Mouse (Mus musculus): ENCODE results near the gene Wnt5b.
A peak's percentile ranks its signal among the peaks of the same experiment; 100 is the strongest.

Gene Wnt5b

DNA sequence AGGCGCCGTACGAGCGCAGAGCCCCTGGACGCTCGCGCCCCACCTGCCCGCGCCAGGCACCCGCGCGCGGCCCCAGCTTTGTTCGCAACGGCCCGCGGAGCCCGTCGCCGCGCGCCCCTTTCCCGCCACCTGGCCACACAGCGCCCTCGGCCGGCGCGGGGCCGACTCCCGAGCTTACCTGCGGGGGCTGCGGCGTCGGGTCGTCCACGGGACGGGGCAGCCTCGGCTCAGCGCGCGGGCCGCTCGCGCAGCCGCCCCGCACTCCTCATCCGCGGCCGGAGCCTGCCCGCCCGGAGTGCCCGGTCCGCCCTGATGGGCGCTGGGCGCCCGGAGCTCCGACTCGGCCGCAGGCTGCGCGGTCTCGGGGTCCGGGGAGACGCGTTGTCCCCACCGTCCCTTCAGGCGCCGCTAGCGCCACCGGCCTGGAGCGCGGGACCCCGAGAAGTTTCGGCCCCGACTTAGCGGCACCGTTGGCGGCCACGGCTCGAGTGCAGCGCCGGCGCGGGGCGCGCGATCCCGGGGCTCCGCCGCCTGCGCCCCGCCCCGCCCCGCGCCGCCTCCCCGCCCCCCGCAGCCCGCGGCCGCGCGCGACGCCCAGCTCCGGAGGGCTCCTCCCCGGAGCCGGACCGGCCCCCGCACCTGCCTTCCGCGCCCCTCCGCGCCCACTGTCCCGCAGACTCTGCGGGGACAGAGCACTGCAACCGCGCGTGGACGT is at the start of gene Wnt5b:
Gene Wnt5b (minus strand): TSS at position 545 of the 715 bp plus-strand sequence.
- DNase-seq: peak; percentile 29 to 42

DNA sequence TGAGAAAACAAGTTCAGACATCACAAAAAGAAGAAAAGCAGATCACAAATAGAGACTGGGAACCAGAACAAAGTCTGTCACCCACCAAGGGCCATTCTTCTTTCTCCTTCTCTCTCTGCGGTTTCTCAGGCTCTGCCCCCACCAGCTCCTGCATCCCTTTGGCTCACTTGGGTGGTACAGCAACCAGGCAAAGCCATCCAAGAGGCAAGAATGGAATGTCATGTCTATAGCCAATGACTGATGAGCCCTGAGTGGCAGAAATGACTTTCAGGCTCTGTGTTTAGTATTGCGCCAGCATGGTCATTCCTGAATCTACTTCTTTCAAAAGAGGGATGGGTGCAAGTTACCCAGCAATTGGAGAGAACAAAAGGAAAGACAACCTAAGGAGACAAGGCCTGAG is 46.7 kb upstream of the Wnt5b start:
- DNase-seq: no peak

DNA sequence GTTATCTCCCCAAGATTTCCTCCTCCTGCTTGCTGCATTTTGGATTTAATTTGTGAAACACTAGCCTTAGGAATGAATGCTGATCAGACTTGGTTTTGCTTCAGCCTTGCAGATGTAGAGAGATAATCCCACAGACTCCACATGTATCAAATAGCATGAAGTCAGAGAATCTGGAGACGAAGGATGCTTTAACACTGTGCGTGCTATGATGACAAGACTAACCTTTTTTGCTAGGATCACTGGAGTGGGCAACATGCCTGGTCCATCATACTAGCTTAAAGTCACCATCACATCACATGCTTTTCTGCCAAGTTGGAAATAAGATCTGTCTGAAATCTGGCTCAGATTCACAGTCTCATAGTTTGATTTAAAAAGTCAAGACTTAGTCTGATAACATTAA is 43.8 kb upstream of the Wnt5b start:
- DNase-seq: no peak

DNA sequence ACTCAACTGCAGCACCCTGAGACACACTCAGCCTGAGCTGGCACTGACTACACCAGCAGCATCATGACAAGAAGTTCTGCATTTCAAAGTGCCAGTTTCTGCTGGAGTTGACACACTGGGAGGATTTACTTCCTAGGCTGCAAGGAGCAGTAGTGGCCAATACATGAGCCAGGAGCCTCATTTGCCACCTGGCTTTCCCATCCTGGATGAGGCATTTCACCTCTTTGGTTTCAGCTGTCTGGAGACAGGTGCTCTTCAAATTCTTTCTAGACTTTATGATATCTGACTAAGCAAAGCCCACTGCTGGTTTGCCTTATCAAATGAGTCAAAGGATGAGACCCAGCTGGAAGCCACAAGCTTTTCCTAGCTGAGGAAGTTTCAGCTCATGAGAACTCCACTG is 43.3 kb upstream of the Wnt5b start:
- DNase-seq: no peak

DNA sequence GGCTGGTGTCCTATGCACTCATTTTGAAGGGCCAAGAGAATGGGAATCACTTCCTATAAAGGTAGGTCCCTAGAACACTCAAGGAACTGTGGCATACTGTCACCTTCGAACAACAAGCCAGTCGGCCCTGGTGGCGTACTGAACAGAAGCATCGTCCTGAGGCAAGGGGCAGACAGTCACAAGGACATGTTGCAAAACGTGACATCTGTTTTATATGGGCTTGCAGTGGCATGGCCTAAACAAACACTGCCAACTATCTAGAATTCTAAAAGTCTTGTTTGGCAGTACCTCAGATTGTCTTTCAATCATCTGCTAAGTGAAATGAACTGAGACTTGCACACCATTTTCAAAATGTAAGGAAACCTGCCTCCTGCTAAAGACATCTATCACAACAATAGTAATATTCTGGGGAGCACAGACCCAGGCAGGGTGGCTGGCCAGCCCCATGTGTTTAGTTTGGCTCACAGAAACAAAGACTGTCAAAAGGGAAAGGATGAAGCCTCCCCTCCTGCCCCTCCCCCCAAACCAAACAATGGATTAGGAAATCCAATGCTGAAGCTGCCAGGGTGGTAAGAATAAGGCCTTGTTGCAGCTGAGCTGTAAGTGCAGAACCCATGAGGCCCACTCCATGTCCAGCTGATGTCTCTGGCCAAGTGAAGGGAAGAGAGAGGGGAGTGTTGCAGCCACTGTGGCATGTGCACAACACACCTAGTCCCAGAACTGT is 41.7 kb upstream of the Wnt5b start:
- DNase-seq: no peak

DNA sequence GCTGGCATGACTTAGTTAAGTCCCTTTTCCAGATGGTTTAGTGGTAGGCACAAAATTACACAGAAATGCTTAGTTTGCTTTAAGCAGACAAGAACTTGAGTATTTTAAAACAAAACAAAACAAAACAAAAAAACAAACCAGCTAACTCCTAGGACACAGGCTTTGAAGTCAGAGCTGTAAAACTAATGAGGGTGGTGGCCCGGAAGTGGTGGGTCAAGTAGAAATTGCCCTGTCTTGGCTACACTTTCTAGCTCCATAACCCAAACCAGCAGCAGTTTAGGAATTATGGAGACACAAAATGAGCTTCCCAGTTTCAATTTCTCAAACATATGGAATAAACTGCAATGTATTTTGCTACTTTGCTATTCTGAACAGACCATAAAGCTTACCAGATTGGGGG is 39.9 kb upstream of the Wnt5b start:
- DNase-seq: no peak

DNA sequence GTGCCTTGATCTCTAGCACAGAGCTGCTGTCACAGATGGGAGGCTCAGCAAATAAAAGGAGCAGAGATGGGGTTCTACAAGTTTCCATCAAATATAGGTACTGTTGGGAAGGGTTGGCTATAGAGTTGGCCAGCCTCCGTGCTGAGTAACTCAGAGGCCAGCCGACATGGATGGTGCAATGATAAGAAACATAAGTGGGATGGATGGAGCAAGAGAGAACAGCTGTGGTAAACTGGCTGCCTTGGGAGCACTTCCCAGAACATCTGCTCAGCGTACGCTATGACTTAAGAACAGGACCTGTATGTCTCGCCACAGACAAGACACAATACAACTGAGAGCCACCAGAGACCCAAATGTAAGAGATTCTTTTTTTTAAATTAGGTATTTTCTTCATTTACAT is 39.0 kb upstream of the Wnt5b start:
- DNase-seq: no peak

DNA sequence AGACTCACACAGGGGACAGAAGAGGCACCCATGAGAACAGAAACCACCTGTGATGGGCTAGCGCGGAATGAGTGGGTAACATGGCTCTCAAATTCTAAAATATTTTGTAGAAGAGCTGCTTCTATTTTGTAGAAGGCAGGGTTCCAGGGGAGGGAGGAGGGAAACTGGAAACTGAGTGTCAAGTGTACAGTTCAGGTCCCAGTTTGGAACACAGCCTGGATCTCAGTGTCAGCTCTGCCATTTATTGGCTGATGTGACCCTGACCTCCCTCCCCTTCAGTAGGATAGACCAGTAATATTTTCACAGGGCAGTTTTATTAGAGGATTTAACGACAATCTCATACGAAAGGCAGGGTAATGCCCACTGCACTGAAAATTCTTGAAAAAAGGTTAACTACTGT is 32.6 kb upstream of the Wnt5b start:
- DNase-seq: no peak

DNA sequence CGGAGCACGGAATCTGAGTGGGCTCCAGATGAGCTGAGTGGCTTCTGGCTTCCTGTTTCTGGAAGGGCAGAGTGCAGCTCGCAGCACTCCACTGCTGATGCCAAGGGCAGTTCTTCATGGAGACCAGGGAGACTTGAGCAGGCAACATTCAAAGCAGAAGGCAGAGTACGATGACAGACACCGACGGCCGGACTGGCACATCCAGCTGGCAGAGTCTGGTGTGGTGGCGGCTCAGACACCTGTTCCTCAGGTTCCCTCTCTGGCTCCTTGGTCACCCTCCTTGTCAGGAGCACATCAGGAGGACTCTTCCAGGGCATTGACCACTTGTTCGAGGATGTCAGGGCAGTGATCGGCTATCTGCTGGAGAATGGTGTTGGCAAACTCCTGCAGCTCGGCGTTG is 31.2 kb upstream of the Wnt5b start:
- DNase-seq: no peak

DNA sequence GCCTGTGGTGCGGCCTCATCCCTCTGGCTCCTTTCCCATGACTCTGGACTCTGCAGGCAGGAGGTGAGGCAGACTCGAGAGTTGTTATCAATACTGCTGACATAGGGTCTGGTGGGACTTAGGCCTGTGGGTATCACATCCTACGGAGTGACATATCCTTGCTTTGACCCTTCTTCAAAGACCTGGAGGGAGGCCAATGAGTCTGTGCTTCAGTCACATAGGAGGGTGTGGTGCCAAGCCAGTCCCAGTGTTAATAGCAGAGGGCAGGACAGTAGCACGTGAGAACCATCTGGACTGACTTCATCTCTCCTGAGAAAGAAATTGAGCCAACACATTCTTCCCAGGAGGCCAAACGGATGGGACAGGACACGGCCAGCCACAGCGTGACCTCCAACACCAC is 28.1 kb upstream of the Wnt5b start:
- peak; percentile 81 to 82 for DNase-seq

DNA sequence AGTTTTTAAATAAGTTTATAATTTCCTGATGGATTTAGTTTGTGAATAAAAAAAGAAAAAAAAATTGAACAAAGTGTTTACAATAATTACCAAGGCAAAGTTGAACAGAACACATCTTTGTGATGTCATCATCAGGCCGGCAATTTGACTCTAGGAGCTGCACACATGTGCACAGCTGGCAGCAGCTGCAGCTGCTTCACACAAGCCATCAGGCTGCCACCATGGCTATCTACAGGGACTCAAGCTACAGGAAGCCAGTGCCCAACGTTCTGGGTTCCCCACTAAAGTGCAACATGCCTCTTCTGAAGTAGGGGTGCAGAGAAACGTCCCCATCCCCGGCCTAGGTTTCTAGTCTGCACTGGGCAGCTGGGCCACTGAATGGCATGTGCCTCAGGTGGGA is 26.6 kb upstream of the Wnt5b start:
- DNase-seq: no peak

DNA sequence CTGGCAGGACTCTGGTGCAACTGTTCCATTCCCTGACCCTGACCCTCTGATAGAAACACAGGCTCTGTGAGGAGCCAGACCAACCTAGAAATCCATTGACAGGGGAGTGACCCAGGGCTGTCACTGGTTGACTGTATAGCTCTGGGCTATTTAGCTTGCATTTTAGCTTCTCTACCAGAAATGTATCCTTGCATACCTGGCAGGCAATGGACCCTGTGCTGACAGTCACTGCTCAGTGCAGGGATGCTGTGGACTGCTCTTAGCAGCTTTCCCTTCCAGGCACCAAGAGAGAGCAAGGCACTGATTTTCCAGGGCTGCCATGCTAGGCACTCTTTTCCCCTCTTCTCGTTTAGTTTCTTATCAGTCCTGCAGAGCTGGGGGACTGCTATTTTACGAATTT is 24.2 kb upstream of the Wnt5b start:
- no peak for DNase-seq

DNA sequence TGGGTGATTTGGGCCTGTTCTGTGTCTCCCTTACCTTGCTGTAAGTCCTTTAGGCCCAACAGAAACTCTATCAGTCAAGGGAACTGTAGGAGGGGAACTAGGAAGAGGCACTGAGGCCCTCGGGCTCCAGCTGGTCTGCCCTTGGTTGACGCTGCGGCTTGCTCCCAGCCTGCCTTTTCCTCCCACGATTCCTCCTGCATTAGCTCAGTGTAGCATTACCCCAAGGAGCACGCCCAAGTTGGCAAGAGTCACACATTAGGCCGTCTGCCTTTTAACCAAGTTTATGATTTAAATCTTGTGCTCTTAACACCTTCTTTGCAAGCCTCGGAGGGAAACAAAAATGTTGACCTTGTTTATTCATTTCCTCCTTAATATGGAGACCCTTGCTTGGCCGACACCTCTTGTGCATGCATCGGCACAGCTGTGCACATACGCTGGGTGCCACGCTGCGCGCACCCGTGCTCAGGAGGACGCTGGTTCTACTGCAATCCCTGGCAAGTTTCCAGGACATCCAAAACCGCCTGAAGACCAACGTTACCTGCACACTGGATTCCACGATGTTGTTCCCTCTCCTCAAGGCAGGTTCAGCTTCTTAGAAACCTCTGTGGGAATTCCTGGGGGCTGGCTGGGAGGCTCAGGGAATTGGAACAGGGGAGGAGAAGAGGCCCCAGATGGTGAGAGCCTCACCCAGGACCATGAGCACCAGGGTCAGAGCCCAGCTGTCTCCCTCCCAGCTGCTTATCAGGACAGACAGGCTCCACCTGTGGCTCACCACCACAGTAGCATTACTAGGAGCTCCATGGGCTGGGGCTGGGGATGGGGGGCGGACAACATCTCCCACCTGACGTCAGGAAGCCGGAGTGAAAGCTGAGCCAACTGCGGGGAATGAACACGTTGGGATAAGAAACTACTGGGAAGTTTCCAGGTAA is 21.6 kb upstream of the Wnt5b start:
- DNase-seq: peak in 1 of 2 experiments; percentile 36

DNA sequence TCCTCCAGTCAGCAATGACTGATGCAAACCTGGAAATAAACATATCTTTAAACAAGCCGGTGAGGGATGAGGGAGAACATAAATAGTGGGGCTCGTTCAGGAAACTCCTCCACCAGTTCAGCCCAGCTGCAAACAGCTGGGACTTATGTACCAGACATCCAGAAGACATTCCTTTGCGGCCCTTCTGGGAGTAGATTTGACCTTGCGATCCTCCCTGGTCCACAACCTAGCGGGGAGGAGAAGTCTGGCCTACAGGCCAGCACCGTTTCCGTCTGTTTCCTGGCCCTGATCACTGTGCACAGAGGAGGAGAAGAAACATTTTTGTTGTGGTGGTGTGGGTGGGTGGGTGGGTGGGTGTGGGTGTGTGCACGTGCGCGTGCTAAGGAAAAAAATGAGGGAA is 18.4 kb upstream of the Wnt5b start:
- DNase-seq: no peak

DNA sequence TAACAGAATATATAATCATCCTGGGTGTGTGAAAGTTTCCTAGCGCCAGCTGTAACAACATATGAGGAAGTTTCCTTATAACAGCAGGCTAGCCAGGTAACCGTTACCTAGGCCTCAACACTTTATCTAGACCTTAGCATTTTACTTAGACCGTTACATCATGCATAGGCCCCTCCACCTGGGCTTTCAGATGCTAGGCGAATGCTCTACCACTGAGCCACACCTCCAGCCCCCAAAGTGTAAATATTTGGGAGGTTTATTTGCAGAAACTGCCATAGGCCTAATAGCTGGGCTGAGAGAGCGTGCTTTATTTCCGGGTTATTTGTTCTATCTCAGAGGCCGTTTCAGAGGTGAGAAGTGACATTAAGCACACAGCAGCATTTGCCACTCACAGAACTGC is 14.7 kb upstream of the Wnt5b start:
- no peak for DNase-seq

DNA sequence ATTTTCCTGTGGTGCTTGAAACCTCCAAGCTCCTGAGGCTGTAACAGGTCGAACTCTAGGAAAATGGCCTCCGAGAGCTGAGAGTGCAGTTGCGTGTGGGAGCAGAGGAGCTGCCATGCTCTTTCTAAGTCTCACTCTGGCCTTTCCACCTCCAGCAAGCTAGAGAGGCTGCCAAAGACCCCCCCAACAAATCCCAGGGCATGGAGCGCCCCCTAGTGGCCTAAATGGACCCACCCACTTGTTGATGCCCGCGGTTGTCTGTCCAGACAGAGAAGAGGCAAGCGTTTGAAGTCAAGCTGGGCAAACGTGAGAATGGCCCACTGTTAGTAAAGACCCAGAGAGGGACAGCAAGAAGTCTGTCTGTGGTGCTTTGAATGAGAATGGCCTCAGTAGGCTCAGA is 10.3 kb upstream of the Wnt5b start:
- DNase-seq: no peak

DNA sequence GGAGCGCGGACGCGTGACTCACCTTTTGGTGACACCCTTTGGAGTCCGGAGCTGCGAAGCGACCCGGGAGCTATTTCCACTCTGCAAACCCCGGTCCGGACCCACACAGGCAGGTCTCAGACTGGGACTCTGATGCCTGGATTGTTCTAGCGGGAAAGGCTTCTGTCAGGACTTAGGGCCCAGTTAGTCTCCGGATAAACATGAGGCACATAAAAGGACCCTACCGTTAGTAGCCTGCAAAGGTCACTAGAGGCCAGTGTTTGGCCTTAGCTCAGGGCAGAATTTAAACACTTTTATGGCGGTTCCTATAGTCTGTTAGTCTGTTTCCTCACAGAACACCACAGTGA is 344 bp upstream of the Wnt5b start:
- DNase-seq: peak in 1 of 2 experiments; percentile 26

DNA sequence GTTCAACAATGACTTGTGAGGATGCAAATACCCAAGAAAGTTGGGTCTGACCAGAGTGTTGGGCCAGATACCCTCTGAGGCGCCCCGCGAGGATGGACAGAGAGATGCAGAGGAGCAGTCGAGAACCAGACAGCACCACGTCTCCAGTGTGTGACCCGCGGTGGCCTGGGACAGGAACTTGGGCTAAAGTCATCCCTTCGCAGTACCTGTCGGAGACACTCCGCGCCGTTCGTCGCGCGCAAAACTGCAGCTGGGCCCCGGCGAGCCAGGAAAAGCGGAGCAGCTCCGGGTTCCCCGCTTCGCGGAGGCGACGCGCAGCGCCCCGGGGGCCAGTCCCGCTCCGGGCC is 718 bp downstream of the Wnt5b start:
- peak in 1 of 2 experiments; percentile 20 for DNase-seq

DNA sequence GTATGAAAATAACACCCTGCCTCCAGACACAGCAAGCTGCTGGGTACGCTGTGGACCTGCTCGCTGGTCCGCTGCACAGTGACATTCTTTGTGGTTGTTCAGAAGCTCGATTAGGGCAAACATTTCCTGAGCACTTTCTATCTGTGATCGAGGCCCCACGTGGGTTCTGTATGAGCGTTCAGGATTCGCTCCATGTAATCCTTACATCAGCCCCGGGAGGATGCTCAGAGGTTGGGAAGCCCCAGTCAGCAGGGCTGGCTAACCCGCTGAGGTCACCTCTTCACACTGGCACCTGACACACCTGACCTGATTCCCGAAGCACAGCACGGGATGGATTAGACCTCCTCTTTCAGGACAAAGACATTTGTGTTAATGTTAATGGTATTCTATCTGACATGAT is 8.3 kb downstream of the Wnt5b start:
- DNase-seq: no peak

DNA sequence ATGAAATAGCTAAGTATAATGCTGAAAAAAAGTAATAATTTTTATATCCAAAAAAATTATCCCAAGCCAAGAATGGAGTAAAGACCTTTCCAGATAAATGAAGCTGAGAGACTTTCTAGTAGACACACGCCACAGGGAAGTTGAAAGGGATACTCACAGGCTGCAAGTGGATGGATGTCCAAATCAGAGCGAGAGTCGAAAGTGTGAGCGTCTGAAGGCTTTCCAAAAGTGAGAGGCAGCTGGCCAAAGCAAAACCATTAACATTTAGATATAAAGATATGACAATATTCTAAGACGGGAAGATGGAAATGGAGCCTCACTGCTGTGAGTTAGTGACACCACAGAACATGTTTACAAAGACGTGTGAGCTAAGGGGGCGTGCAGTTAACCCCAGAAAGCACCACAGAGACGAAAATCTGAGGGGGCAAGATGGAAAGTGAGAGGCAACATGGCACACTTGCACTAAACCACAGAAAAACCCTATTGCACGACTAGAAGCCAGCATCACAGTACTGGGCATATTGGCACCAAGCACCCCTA is 10.9 kb downstream of the Wnt5b start:
- no peak for DNase-seq

DNA sequence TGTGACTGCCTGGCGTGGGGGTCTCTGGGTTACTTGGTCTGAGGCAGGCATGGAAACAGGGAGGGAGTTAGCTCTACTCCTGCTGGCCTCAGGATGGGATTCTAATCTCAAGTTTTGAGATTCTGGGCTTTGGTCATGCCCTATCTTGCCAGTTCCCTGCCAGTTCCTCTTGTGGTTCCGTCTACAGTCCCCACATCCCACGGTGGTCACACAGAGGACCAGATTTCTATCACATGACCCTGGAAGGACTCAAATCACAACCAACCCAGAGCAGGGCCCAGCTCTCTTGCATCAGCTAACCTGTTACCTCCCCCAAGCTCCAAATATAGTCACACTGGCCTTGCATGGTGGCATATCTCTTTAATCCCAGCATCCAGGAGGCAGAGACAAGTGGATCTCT is 14.5 kb downstream of the Wnt5b start:
- no peak for DNase-seq

DNA sequence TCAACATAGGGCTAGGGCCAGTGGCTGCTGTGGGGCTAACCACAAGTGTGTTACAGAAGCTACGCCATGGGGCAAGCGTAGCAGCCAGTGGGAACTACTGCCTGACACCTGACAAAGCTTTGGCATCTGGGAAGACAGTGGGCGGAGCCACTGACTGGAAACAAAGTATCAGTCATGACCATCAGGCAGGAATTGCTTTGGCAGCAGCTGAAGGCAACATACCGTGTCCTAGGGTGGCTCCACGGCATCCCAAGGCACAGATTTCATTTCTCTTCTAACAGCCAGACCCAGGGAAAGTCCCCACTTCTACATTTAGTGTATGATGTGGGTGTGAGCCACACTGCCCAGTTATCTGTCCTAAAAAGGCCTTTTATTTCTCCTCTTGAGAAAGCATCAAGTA is 17.6 kb downstream of the Wnt5b start:
- DNase-seq: no peak

DNA sequence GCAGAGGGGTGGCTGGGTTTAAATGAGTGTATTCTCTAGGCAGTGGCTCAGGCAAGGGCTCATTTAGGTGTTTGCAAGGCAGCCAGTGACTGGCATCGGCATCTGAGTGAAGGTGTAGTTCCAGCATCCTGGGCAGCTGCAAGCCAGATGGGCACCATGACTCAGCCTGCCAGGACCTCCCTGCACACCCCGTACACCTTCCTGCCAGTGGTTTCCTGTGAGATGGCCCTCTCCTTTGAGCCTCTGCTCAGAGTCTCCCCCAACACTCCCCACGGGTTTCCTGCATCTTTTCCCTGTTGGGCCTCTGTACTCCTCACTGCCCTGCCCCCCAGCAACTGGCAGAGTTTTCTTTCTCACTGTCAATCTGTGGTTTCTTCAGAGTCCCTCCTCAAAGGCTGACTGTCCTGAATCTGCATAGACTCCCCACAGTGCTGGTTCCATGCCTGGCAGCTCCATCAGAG is 22.2 kb downstream of the Wnt5b start:
- peak; percentile 11 to 19 for DNase-seq

Data from cerebellum, postnatal 25 days (tissue).